Mouse (Mus musculus) olfactory bulb, adult 2 months (tissue): ENCODE data around the gene Aloxe3. TPM values are rescaled to one million over a fixed set of nuclear protein-coding genes. Genes with fewer than 3 reads are reported as not detected.

Source experiments
- H3K27ac ChIP-seq: fragments of 200-500 bp; 2 replicates; pipeline ENCODE4 v1.5.1; 2012; ENCODE audit warnings: low read depth, low read length; ENCODE audit not compliant: insufficient read depth
- H3K4me1 ChIP-seq: fragments of 200-500 bp; 2 replicates; pipeline ENCODE4 v1.6.1; 2012; ENCODE audit warnings: low read length; ENCODE audit not compliant: control insufficient read depth, insufficient read depth
- H3K4me3 ChIP-seq: fragments of 200-500 bp; 2 replicates; pipeline ENCODE4 v1.5.1; 2012; ENCODE audit warnings: mild to moderate bottlenecking, low read depth, low read length, moderate library complexity; ENCODE audit not compliant: insufficient read depth
- CTCF ChIP-seq: fragments of 200-500 bp; IDR thresholded peaks from 2 replicates; pipeline ENCODE4 v1.5.1; 2012; ENCODE audit warnings: low read depth, mild to moderate bottlenecking, low read length, moderate library complexity; ENCODE audit not compliant: insufficient read depth
- POLR2A ChIP-seq: fragments of 200-500 bp; IDR thresholded peaks from 2 replicates; pipeline ENCODE4 v1.6.1; 2012; ENCODE audit warnings: mild to moderate bottlenecking, low read depth, low read length, moderate library complexity; ENCODE audit not compliant: insufficient read depth
- WGBS: fragments of 180-500 bp; shearing (Covaris S2); methylation state at CpG from one replicate; pipeline ENCODE4 v1.1.7; 2018; 5-methylcytosine and 5-hydroxymethylcytosine counted together
- polyA plus RNA-seq: library from polyadenylated mRNA; stranded (reverse); fragments of >200 nt; gene quantifications from 2 replicates; pipeline ENCODE4 v1.2.4, GENCODE M21; 2012; ENCODE audit warnings: low replicate concordance; ENCODE audit not compliant: missing spikeins, insufficient read depth, insufficient read length

Aloxe3 gene
- polyA plus RNA-seq, 1 experiment: not detected

DNA sequence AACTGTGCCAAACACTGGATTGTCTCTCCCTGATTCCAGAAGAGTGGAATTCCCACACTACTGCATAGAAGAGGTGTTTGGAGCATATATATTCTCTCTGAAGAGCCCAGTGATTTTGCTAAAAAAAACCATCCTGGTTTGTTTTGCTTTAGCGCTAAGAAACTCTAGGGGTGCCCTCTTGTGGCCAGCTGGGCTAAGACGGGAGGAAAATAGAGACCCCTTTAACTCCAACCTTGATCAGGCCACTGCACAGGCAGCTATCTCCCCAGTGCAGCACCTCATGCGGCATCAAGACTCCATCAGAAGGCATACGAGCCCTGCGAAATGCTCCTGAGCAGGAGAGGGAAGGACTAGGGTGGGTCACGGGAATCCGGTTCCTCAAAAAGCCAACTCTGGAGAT lies 24.7 kb downstream of the Aloxe3 start:
- no peak overlapping the region for H3K4me3 ChIP-seq

DNA sequence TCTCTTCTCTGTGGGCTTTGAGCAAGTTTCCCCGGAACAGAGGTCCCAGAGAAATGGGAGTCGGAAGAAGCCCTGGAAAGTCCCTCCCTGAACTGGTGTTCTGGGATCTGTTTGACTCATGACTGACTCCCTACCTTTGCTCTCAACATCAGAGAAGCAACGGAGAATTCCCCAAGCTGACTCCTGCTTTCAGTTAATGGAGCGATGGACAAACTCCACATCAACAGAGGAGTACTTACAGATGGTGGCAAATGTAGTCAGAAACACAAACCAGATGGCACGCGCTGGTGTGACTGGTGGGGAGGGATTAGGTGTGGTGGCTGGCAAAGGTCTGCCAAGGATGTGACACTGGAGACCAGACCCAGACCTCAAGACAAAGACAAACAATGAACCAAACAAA lies 25.3 kb downstream of the Aloxe3 start:
- no peak overlapping the region for H3K27ac ChIP-seq
- TF ChIP-seq POLR2A (no peak), CTCF (no peak)
- H3K4me1 ChIP-seq: peaks cover 10% of the 10 kb centered on the region
- H3K4me3 ChIP-seq: no peak overlapping the region
- 66% methylated on average over 6 of the region's 6 CpGs for WGBS

More for the DNA sequence above, 24.7 kb downstream of the Aloxe3 start:
- 7% methylated on average over 7 of the region's 7 CpGs for WGBS
- peaks cover 10% of the 10 kb centered on the region for H3K4me1 ChIP-seq
- H3K27ac ChIP-seq: no peak overlapping the region
- no peak for TF ChIP-seq CTCF
- no peak for TF ChIP-seq POLR2A

DNA sequence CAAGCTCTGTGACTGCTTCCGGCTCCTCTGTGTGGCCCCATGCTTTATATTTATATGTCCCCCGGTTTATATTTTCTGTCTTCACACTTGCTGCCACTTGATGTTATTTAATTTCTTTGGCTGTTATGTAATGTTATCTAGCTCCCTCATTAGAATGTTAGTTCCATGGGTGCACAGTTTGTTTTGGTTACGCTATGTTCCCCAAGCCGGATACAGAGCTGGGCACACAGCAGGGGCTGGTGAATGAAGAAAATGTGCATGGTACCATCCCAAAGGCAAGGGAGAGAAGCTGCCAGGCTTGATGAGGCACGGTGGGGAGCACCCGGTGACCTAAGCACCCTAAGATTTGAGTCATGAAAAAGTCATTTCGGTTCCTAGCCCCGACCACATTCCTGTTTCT lies 28.1 kb downstream of the Aloxe3 start:
- H3K4me3 ChIP-seq: no peak overlapping the region
- no peak overlapping the region for H3K27ac ChIP-seq
- H3K4me1 ChIP-seq: peaks cover 19% of the 10 kb centered on the region
- no peak for TF ChIP-seq CTCF
- no peak for TF ChIP-seq POLR2A
- WGBS: 76% methylated on average over 8 of the region's 8 CpGs

DNA sequence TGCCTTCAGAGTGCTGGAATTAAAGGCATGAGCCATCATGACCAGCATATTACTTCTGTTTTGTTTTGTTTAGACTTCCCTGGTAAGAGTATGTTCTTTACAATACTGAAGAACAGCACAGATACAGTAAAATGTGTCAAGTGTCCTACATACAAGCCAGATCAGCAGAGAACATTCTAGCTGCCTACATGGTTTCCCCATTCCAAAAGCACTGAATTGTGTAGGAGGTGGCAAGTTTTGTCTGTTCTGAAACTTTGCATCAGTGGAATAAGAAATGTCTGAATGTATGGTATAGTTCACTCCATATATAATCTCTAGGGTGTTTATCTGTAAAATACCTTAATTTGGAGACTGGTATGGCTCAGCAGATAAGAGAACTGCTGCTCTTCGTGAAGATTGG lies 29.7 kb downstream of the Aloxe3 start:
- H3K4me3 ChIP-seq: no peak overlapping the region
- WGBS: 52% methylated on average over 1 of the region's 1 CpGs
- TF ChIP-seq CTCF (no peak), POLR2A (no peak)

DNA sequence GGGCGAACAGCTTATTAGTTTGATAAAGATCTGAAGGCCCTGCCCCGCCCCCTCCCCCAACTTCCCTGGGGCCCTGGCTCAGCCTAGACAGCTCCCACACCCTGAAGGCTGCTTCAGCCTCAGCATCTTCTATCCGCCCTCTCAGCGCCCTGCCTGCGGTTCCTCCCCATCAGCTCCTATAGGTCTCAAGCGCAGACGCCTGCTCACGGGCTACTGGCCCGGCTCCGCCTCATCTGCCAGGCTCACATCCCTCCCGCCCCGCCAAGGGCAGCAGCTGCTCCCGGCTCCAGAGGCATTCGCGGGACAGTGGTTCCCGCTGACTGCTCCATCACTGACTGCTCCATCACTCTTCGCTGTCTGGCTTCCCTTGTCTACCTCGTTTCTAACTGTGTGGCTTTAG lies 31.1 kb downstream of the Aloxe3 start, which contains the start of gene Alox12b:
Alox12b (plus strand) TSS at position 190 of the 400 bp plus-strand sequence.
- Histone ChIP-seq H3K4me1 (peaks cover 9% of the 10 kb centered on the region), H3K27ac (no peak within 1 kb of the TSS), H3K4me3 (peak within 1 kb of the TSS; percentile 12)
- TF ChIP-seq CTCF (no peak), POLR2A (no peak)
- WGBS: 4% methylated on average over 18 of the region's 18 CpGs

More for the DNA sequence above, 29.7 kb downstream of the Aloxe3 start:
- no peak overlapping the region for H3K27ac ChIP-seq
- H3K4me1 ChIP-seq: peaks cover 13% of the 10 kb centered on the region

DNA sequence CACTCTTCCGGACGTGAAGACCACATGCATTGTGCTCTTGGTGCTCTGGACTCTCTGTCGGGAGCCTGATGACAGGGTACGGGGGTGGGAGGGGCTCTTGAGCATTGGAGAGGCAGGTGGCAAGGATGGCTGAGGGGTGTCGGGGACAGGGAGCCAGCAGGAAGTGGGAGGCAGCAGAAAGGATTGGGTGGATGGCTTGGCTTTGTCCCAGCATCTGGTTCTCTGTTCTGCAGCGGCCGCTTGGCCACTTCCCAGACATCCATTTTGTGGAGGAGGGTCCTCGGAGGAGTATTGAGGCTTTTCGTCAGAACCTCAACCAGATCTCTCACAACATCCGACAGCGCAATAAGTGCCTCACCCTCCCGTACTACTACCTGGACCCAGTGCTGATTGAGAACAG lies 43.6 kb downstream of the Aloxe3 start:
- TF ChIP-seq POLR2A: no peak
- no peak for TF ChIP-seq CTCF
- Histone ChIP-seq H3K27ac (no peak overlapping the region), H3K4me1 (0 out of 2 replicates have a peak, but pooled peaks cover 4% of the 10 kb centered on the region), H3K4me3 (no peak overlapping the region)
- WGBS: 70% methylated on average over 12 of the region's 12 CpGs

DNA sequence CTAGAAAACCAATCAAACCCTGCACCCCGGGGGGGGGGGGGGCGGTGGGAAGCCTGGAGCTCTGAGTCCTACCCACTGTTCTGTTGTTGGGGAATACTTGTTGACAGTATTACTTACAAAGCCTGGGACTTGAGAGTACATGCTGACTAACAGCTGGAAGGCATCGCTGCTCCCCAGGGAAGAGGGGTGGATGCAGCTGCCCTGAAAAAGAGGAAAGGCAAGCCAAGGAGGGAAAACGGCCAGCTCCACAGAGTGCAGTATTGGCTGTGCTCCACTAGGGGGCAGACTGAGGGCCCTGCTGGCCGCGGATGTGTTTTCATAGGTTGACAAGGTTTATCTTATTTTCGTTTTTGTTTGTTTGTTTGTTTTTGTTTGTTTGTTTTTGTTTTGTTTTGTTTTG lies 45.9 kb downstream of the Aloxe3 start:
- Histone ChIP-seq H3K4me1 (peaks cover 9% of the 10 kb centered on the region; the same call in 1 of the 2 replicates), H3K4me3 (no peak overlapping the region), H3K27ac (no peak overlapping the region)
- peak; percentile 76; the same call in 1 of the 2 replicates for TF ChIP-seq CTCF
- no peak for TF ChIP-seq POLR2A
- WGBS: 25% methylated on average over 7 of the region's 7 CpGs

DNA sequence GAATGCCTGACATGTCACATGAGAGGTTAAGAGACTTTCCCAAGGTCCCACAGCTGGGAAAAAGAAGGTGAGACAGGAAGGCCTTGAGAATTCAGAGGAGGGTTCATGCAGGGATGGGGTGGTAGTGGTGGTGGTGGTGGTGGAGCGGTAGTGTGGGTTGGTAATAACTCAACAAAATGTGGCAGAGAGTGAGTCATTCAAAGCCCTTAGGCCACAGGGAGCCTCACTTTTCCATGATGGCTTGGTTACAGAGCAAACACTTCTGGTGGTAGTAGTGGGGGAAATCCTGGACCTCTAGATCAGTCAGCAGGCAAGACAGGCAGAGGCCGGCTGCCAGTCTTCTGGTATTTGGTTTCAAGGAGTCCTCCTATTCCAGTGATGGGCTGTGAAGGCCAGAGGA lies 46.9 kb downstream of the Aloxe3 start:
- Histone ChIP-seq H3K27ac (no peak overlapping the region), H3K4me1 (peaks cover 9% of the 10 kb centered on the region; the same call in 1 of the 2 replicates), H3K4me3 (no peak overlapping the region)
- 96% methylated on average over 2 of the region's 2 CpGs for WGBS
- no peak for TF ChIP-seq CTCF
- no peak for TF ChIP-seq POLR2A

DNA sequence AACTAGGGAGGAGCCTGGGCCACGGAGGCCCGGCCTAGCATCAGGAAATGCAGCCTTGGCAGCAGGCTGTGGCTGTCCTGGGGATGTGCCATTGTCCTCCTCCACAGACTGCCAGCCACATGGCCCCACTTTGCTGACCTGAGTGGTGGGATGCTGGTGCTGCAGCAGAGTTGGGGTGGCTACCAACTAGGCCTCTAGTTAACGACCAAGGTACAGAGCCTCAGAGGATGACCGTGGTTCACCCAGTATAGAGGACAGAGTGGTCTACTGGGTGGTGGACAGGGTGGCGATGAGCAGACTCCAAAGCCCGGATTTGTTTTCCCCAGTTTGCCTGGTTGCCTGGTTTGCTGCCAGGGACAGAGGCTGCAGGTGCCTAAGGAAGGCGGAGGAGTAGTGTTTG lies 49.0 kb downstream of the Aloxe3 start:
- Histone ChIP-seq H3K4me3 (no peak overlapping the region), H3K4me1 (peaks cover 5% of the 10 kb centered on the region; the same call in 1 of the 2 replicates), H3K27ac (no peak overlapping the region)
- no peak for TF ChIP-seq CTCF
- TF ChIP-seq POLR2A: no peak
- 79% methylated on average over 7 of the region's 7 CpGs for WGBS

DNA sequence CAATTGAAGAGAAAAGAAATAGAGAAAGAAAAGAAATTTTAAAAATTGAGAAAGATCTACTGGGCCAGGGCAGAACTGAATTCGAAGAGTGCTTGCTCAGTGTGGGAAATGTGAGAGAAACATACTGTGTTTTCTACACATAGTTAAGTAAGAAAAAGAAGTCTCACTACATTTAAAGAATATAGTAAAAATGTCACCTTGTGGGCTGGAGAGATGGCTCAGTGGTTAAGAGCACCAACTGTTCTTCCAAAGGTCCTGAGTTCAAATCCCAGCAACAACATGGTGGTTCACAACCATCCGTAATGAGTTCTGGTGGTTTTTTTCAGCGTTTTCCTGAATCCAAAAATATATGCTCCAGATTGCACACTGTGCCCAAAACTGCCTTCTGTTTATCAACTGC lies 52.8 kb downstream of the Aloxe3 start:
- 83% methylated on average over 3 of the region's 3 CpGs for WGBS

More for the DNA sequence above, 52.8 kb downstream of the Aloxe3 start:
- Histone ChIP-seq H3K27ac (no peak overlapping the region), H3K4me3 (no peak overlapping the region), H3K4me1 (peaks cover 5% of the 10 kb centered on the region; the same call in 1 of the 2 replicates)
- no peak for TF ChIP-seq CTCF
- TF ChIP-seq POLR2A: no peak
